Mouse (Mus musculus): Measurements from ENCODE around the gene Itm2c. TPM values are rescaled to one million over a fixed set of nuclear protein-coding genes. Genes with fewer than 3 reads are reported as not detected.
A peak's percentile ranks its signal among the peaks of the same experiment; 100 is the strongest.

Gene Itm2c
- 146 and 163 TPM in 2 replicates for polyA plus RNA-seq (2016; fragmentation: Nextera tagmentation; extraction: Ambion mirVana)

- Histone ChIP-seq H3K4me3 (peak within 1 kb of the TSS; percentile 85), H3K27me3 (no peaks in the 10 kb centered on the region), H3K36me3 (no peaks in the 10 kb centered on the region), H3K4me2 (replicated peaks) (peak within 1 kb of the TSS; percentile 85), H3K4me1 (peaks cover 47% of the 10 kb centered on the region), H3K9ac (replicated peaks) (peak within 1 kb of the TSS; percentile 87), H3K27ac (replicated peaks) (peak within 1 kb of the TSS; percentile 90), H3K9me3 (no peaks in the 10 kb centered on the region)
- ATAC-seq (ENCODE audit: low FRiP score, low read depth), result peak; percentile 83
- 1% methylated on average over 35 of the region's 35 CpGs for WGBS
These were observed at the start of gene Itm2c for GRCm38 (mm10) chr1:85894231-85894747. Gene Itm2c, plus strand, starts transcription at chr1:85894281.

- no peaks in the 10 kb centered on the region for H3K9me3 ChIP-seq
- H3K9ac ChIP-seq (replicated peaks), result no peak overlapping the region
- WGBS, result 89% methylated on average over 6 of the region's 6 CpGs
- peaks cover 54% of the 10 kb centered on the region for H3K36me3 ChIP-seq
- ATAC-seq (ENCODE audit: low FRiP score, low read depth), result no peak
- H3K4me3 ChIP-seq, result no peak overlapping the region
- H3K4me1 ChIP-seq, result no peaks in the 10 kb centered on the region
- H3K27me3 ChIP-seq, result no peaks in the 10 kb centered on the region
- H3K4me2 ChIP-seq (replicated peaks), result no peak overlapping the region
- H3K27ac ChIP-seq (replicated peaks), result no peak overlapping the region
These were observed 49.1 kb upstream of the Itm2c start for GRCm38 (mm10) chr1:85844981-85845380.

GRCm38 (mm10) chr1:85845476-85845875 is 48.6 kb upstream of the Itm2c start:
- Histone ChIP-seq H3K9ac (replicated peaks) (no peak overlapping the region), H3K4me3 (no peak overlapping the region), H3K9me3 (no peaks in the 10 kb centered on the region), H3K27ac (replicated peaks) (no peak overlapping the region), H3K36me3 (peaks cover 58% of the 10 kb centered on the region), H3K4me1 (no peaks in the 10 kb centered on the region), H3K27me3 (no peaks in the 10 kb centered on the region), H3K4me2 (replicated peaks) (no peak overlapping the region)
- no peak for ATAC-seq (ENCODE audit: low FRiP score, low read depth)
- 85% methylated on average over 3 of the region's 3 CpGs for WGBS

GRCm38 (mm10) chr1:85849016-85849415 is 45.1 kb upstream of the Itm2c start:
- no peaks in the 10 kb centered on the region for H3K4me1 ChIP-seq
- WGBS, result 88% methylated on average over 14 of the region's 14 CpGs
- no peaks in the 10 kb centered on the region for H3K9me3 ChIP-seq
- peaks cover 57% of the 10 kb centered on the region for H3K36me3 ChIP-seq
- no peak overlapping the region for H3K4me3 ChIP-seq
- H3K27me3 ChIP-seq, result no peaks in the 10 kb centered on the region
- H3K27ac ChIP-seq (replicated peaks), result no peak overlapping the region
- H3K4me2 ChIP-seq (replicated peaks), result no peak overlapping the region
- no peak overlapping the region for H3K9ac ChIP-seq (replicated peaks)
- no peak for ATAC-seq (ENCODE audit: low FRiP score, low read depth)

- no peak overlapping the region for H3K9ac ChIP-seq (replicated peaks)
- H3K36me3 ChIP-seq, result peaks cover 53% of the 10 kb centered on the region
- no peak for ATAC-seq (ENCODE audit: low FRiP score, low read depth)
These were observed 43.2 kb upstream of the Itm2c start for GRCm38 (mm10) chr1:85850851-85851250.

GRCm38 (mm10) chr1:85852996-85853689 is 40.9 kb upstream of the Itm2c start:
- Histone ChIP-seq H3K9me3 (no peaks in the 10 kb centered on the region), H3K27me3 (no peaks in the 10 kb centered on the region), H3K36me3 (peaks cover 39% of the 10 kb centered on the region), H3K4me3 (no peak overlapping the region), H3K4me1 (no peaks in the 10 kb centered on the region), H3K4me2 (replicated peaks) (no peak overlapping the region), H3K9ac (replicated peaks) (no peak overlapping the region), H3K27ac (replicated peaks) (no peak overlapping the region)
- WGBS, result 88% methylated on average over 2 of the region's 2 CpGs
- peak; percentile 67 for ATAC-seq (ENCODE audit: low FRiP score, low read depth)

More at GRCm38 (mm10) chr1:85850851-85851250, 43.2 kb upstream of the Itm2c start:
- Histone ChIP-seq H3K27me3 (no peaks in the 10 kb centered on the region), H3K9me3 (no peaks in the 10 kb centered on the region), H3K4me2 (replicated peaks) (no peak overlapping the region), H3K4me1 (no peaks in the 10 kb centered on the region), H3K4me3 (no peak overlapping the region), H3K27ac (replicated peaks) (no peak overlapping the region)
- WGBS, result 95% methylated on average over 5 of the region's 5 CpGs

GRCm38 (mm10) chr1:85853865-85854264 is 40.2 kb upstream of the Itm2c start:
- Histone ChIP-seq H3K9ac (replicated peaks) (no peak overlapping the region), H3K27ac (replicated peaks) (no peak overlapping the region), H3K27me3 (no peaks in the 10 kb centered on the region), H3K36me3 (peaks cover 32% of the 10 kb centered on the region), H3K4me1 (no peaks in the 10 kb centered on the region), H3K9me3 (no peaks in the 10 kb centered on the region), H3K4me3 (no peak overlapping the region), H3K4me2 (replicated peaks) (no peak overlapping the region)
- 86% methylated on average over 2 of the region's 2 CpGs for WGBS
- ATAC-seq (ENCODE audit: low FRiP score, low read depth), result peak; percentile 13; the same call in 1 of the 2 replicates

GRCm38 (mm10) chr1:85854475-85854874 is 39.6 kb upstream of the Itm2c start:
- Histone ChIP-seq H3K4me3 (no peak overlapping the region), H3K27me3 (no peaks in the 10 kb centered on the region), H3K9me3 (no peaks in the 10 kb centered on the region), H3K4me2 (replicated peaks) (no peak overlapping the region), H3K4me1 (no peaks in the 10 kb centered on the region), H3K27ac (replicated peaks) (no peak overlapping the region), H3K36me3 (peaks cover 26% of the 10 kb centered on the region; the same call in 1 of the 2 replicates), H3K9ac (replicated peaks) (no peak overlapping the region)
- no peak for ATAC-seq (ENCODE audit: low FRiP score, low read depth)
- 80% methylated on average over 2 of the region's 2 CpGs for WGBS

GRCm38 (mm10) chr1:85856266-85856665 is 37.8 kb upstream of the Itm2c start:
- no peak overlapping the region for H3K4me2 ChIP-seq (replicated peaks)
- 93% methylated on average over 3 of the region's 3 CpGs for WGBS
- no peaks in the 10 kb centered on the region for H3K27me3 ChIP-seq
- H3K4me1 ChIP-seq, result no peaks in the 10 kb centered on the region
- H3K27ac ChIP-seq (replicated peaks), result no peak overlapping the region
- H3K36me3 ChIP-seq, result peaks cover 14% of the 10 kb centered on the region; the same call in 1 of the 2 replicates
- peaks cover 2% of the 10 kb centered on the region; the same call in 1 of the 2 replicates for H3K9me3 ChIP-seq
- H3K9ac ChIP-seq (replicated peaks), result no peak overlapping the region
- ATAC-seq (ENCODE audit: low FRiP score, low read depth), result no peak
- no peak overlapping the region for H3K4me3 ChIP-seq

- no peak overlapping the region for H3K9ac ChIP-seq (replicated peaks)
- H3K27ac ChIP-seq (replicated peaks), result no peak overlapping the region
- 79% methylated on average over 6 of the region's 6 CpGs for WGBS
- H3K4me1 ChIP-seq, result no peaks in the 10 kb centered on the region
- H3K27me3 ChIP-seq, result no peaks in the 10 kb centered on the region
- peaks cover 8% of the 10 kb centered on the region; the same call in 1 of the 2 replicates for H3K36me3 ChIP-seq
- ATAC-seq (ENCODE audit: low FRiP score, low read depth), result no peak
- no peak overlapping the region for H3K4me3 ChIP-seq
- H3K4me2 ChIP-seq (replicated peaks), result no peak overlapping the region
- H3K9me3 ChIP-seq, result peaks cover 9% of the 10 kb centered on the region
These were observed 36.8 kb upstream of the Itm2c start for GRCm38 (mm10) chr1:85857261-85857754.

- Histone ChIP-seq H3K27me3 (no peaks in the 10 kb centered on the region), H3K9ac (replicated peaks) (no peak overlapping the region), H3K4me3 (no peak overlapping the region), H3K36me3 (no peaks in the 10 kb centered on the region), H3K4me1 (no peaks in the 10 kb centered on the region), H3K9me3 (peaks cover 21% of the 10 kb centered on the region), H3K4me2 (replicated peaks) (no peak overlapping the region), H3K27ac (replicated peaks) (no peak overlapping the region)
- ATAC-seq (ENCODE audit: low FRiP score, low read depth), result no peak
- WGBS, result 81% methylated on average over 10 of the region's 10 CpGs
These were observed 29.7 kb upstream of the Itm2c start for GRCm38 (mm10) chr1:85864383-85864782.

GRCm38 (mm10) chr1:85870001-85870400 is 24.1 kb upstream of the Itm2c start:
- 88% methylated on average over 7 of the region's 7 CpGs for WGBS
- Histone ChIP-seq H3K9ac (replicated peaks) (no peak overlapping the region), H3K27me3 (no peaks in the 10 kb centered on the region), H3K9me3 (peaks cover 3% of the 10 kb centered on the region; the same call in 1 of the 2 replicates), H3K27ac (replicated peaks) (no peak overlapping the region), H3K4me1 (no peaks in the 10 kb centered on the region), H3K36me3 (no peaks in the 10 kb centered on the region), H3K4me3 (no peak overlapping the region), H3K4me2 (replicated peaks) (no peak overlapping the region)
- ATAC-seq (ENCODE audit: low FRiP score, low read depth), result no peak

All from midbrain, embryonic 12.5 days (tissue).